Mouse (Mus musculus) midbrain, embryonic 11.5 days (tissue): Measurements from ENCODE around the gene Nodal. TPM values are rescaled to one million over a fixed set of nuclear protein-coding genes. Genes with fewer than 3 reads are reported as not detected.

Experiments
- ATAC-seq: fragments of 200-750 bp; cut with Nextera tagmentation; 2 replicates; pipeline ENCODE4 v1.8.0; 2017; ENCODE audit warnings: moderate TSS enrichment, moderate library complexity; ENCODE audit not compliant: low FRiP score
- DNase-seq: peaks from one replicate; pipeline ENCODE4 v3.0.0; 2015; ENCODE audit warnings: low spot score; ENCODE audit errors: missing footprints
- H3K27ac ChIP-seq: fragments of 300-500 bp; sonication (generic); 2 replicates; pipeline ENCODE4 v1.5.1; 2014; ENCODE audit warnings: low read depth, low read length
- H3K27me3 ChIP-seq: fragments of 300-500 bp; sonication (generic); 2 replicates; pipeline ENCODE4 v1.6.1; 2014; ENCODE audit warnings: mild to moderate bottlenecking, low read length, moderate library complexity, mixed read lengths; ENCODE audit not compliant: control insufficient read depth, insufficient read depth
- H3K36me3 ChIP-seq: fragments of 300-500 bp; sonication (generic); 2 replicates; pipeline ENCODE4 v1.6.1; 2014; ENCODE audit warnings: mild to moderate bottlenecking, low read length, moderate library complexity, mixed read lengths; ENCODE audit not compliant: control insufficient read depth, insufficient read depth
- H3K4me1 ChIP-seq: fragments of 300-500 bp; sonication (generic); 2 replicates; pipeline ENCODE4 v1.6.1; 2014; ENCODE audit warnings: low read length; ENCODE audit not compliant: control insufficient read depth, insufficient read depth
- H3K4me2 ChIP-seq: fragments of 300-500 bp; sonication (generic); 2 replicates; pipeline ENCODE4 v1.6.1; 2014; ENCODE audit warnings: mild to moderate bottlenecking, moderate library complexity
- H3K4me3 ChIP-seq: fragments of 300-500 bp; sonication (generic); 2 replicates; pipeline ENCODE4 v1.5.1; 2014; ENCODE audit warnings: low read depth, low read length
- H3K9ac ChIP-seq: fragments of 300-500 bp; sonication (generic); 2 replicates; pipeline ENCODE4 v1.6.1; 2014; ENCODE audit warnings: low read length
- H3K9me3 ChIP-seq: fragments of 300-500 bp; sonication (generic); 2 replicates; pipeline ENCODE4 v1.6.1; 2016; ENCODE audit warnings: low read length; ENCODE audit not compliant: control insufficient read depth
- WGBS: fragments of 180-500 bp; shearing (Covaris S2); extraction: QIAGEN DNeasy Blood & Tissue Kit; methylation state at CpG from one replicate; pipeline ENCODE4 v1.1.7; 2014; 5-methylcytosine and 5-hydroxymethylcytosine counted together
- polyA plus RNA-seq: library from polyadenylated mRNA; unstranded; fragments of >200 nt; fragmentation: Nextera tagmentation; extraction: Ambion mirVana; gene quantifications from 2 replicates; pipeline ENCODE4 v1.2.1, GENCODE M21; 2014

The Nodal gene
- polyA plus RNA-seq, 1 experiment from 2014 or later: not detected

- Histone ChIP-seq H3K27ac (no peak overlapping the region), H3K9ac (no peak overlapping the region), H3K36me3 (no peaks in the 10 kb centered on the region), H3K4me2 (no peak overlapping the region), H3K4me1 (peaks cover 14% of the 10 kb centered on the region; the same call in 1 of the 2 replicates), H3K27me3 (peaks cover 30% of the 10 kb centered on the region), H3K4me3 (no peak overlapping the region), H3K9me3 (no peaks in the 10 kb centered on the region)
- 79% methylated on average over 4 of the region's 4 CpGs for WGBS
- DNase-seq (no peak), ATAC-seq (no peak)
Observed at GRCm38 (mm10) chr10:61420011-61420410, 2.2 kb downstream of the Nodal start.

DNA sequence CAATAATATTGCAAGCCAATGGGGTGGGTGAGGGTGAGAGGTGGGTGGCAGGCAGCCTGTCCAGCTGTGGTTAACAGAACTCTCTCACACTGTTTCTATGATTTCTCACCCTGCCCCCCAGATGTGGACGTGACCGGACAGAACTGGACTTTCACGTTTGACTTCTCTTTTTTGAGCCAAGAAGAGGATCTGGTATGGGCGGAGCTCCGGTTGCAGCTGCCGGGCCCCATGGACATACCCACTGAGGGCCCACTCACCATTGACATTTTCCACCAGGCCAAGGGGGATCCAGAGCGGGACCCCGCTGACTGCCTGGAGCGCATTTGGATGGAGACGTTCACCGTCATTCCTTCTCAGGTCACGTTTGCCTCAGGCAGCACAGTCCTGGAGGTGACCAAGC lies 5.1 kb downstream of the Nodal start:
- H3K36me3 ChIP-seq: no peaks in the 10 kb centered on the region
- H3K4me1 ChIP-seq: peaks cover 14% of the 10 kb centered on the region; the same call in 1 of the 2 replicates
- H3K9ac ChIP-seq: no peak overlapping the region
- no peaks in the 10 kb centered on the region for H3K9me3 ChIP-seq
- no peak for ATAC-seq
- H3K27ac ChIP-seq: no peak overlapping the region
- DNase-seq: no peak
- H3K27me3 ChIP-seq: peaks cover 24% of the 10 kb centered on the region
- H3K4me2 ChIP-seq: no peak overlapping the region
- WGBS: 89% methylated on average over 12 of the region's 12 CpGs
- no peak overlapping the region for H3K4me3 ChIP-seq

DNA sequence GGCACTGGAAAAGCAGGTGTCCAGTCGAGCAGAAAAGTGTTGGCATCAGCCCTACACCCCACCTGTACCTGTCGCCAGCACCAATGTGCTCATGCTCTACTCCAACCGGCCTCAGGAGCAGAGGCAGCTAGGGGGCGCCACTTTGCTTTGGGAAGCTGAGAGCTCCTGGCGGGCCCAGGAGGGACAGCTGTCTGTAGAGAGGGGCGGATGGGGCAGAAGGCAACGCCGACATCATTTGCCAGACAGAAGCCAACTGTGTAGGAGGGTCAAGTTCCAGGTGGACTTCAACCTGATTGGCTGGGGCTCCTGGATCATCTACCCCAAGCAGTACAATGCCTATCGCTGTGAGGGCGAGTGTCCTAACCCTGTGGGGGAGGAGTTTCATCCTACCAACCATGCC lies 5.5 kb downstream of the Nodal start:
- Histone ChIP-seq H3K4me2 (no peak overlapping the region), H3K4me1 (peaks cover 11% of the 10 kb centered on the region; the same call in 1 of the 2 replicates), H3K9ac (no peak overlapping the region), H3K27ac (no peak overlapping the region), H3K9me3 (no peaks in the 10 kb centered on the region), H3K36me3 (no peaks in the 10 kb centered on the region), H3K4me3 (no peak overlapping the region), H3K27me3 (peaks cover 20% of the 10 kb centered on the region)
- ATAC-seq: no peak
- no peak for DNase-seq
- 40% methylated on average over 10 of the region's 10 CpGs for WGBS

DNA sequence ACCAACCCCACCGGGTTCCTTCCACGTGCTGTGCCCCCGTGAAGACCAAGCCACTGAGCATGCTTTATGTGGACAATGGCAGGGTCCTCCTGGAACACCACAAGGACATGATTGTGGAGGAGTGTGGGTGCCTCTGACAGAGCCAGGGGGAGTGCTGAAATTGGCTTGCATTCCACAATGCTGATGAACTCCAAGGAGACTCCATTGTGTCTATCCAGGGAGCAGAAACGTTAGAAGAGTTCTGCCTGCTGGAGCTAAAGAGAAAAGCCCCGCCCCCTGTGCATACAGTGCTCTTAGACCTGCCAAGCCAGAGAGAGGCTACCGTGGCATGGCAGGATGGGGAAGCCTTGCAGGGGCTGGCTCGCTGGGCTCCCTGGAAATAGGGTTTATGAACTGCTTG lies 6.7 kb downstream of the Nodal start:
- DNase-seq (no peak), ATAC-seq (peak; percentile 22; the same call in 1 of the 2 replicates)
- Histone ChIP-seq H3K27ac (no peak overlapping the region), H3K4me3 (no peak overlapping the region), H3K4me1 (peaks cover 5% of the 10 kb centered on the region; the same call in 1 of the 2 replicates), H3K4me2 (no peak overlapping the region), H3K9ac (no peak overlapping the region), H3K36me3 (no peaks in the 10 kb centered on the region; the same call in 1 of the 2 replicates), H3K27me3 (peaks cover 8% of the 10 kb centered on the region), H3K9me3 (no peaks in the 10 kb centered on the region)
- WGBS: 36% methylated on average over 7 of the region's 7 CpGs

GRCm38 (mm10) chr10:61425047-61425446 lies 7.3 kb downstream of the Nodal start:
- no peak overlapping the region for H3K4me2 ChIP-seq
- peaks cover 3% of the 10 kb centered on the region for H3K27me3 ChIP-seq
- H3K36me3 ChIP-seq: peaks cover 3% of the 10 kb centered on the region; the same call in 1 of the 2 replicates
- H3K27ac ChIP-seq: no peak overlapping the region
- ATAC-seq (no peak), DNase-seq (no peak)
- H3K9me3 ChIP-seq: no peaks in the 10 kb centered on the region
- 70% methylated on average over 2 of the region's 2 CpGs for WGBS
- no peak overlapping the region for H3K9ac ChIP-seq
- no peak overlapping the region for H3K4me3 ChIP-seq
- peaks cover 5% of the 10 kb centered on the region; the same call in 1 of the 2 replicates for H3K4me1 ChIP-seq

DNA sequence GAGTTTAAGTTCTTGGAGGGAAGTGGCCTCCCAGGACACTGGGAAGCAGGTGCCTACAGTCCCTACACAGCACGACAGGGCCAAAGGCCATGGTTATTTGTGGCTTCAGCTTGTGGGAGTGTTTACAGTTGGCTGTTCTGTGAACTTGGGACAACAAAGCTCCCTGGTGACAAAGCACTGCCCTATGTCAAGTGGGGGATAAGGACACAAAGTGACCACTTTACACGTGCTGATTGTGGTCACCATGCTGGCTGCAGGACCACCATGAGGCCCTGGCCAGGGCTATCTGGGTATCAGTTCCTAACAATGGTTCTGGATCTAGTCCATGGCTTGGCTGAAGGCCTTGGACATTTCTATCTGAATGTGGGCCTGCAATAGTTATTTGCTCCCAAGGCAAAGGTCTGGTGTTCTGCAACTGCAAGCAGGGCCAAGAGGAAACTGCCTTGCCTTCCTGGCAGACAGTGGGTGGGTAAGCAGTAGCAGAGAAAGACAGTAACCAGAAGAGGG lies 8.5 kb downstream of the Nodal start:
- H3K27me3 ChIP-seq: no peaks in the 10 kb centered on the region
- H3K9ac ChIP-seq: no peak overlapping the region
- H3K27ac ChIP-seq: no peak overlapping the region
- H3K9me3 ChIP-seq: no peaks in the 10 kb centered on the region
- ATAC-seq (no peak), DNase-seq (peak; percentile 68)
- no peak overlapping the region for H3K4me2 ChIP-seq
- H3K4me1 ChIP-seq: peaks cover 5% of the 10 kb centered on the region; the same call in 1 of the 2 replicates
- H3K36me3 ChIP-seq: peaks cover 8% of the 10 kb centered on the region; the same call in 1 of the 2 replicates
- H3K4me3 ChIP-seq: no peak overlapping the region
- 52% methylated on average over 2 of the region's 2 CpGs for WGBS

GRCm38 (mm10) chr10:61427951-61428350 lies 10.2 kb downstream of the Nodal start:
- 95% methylated on average over 6 of the region's 6 CpGs for WGBS
- Histone ChIP-seq H3K4me1 (peaks cover 5% of the 10 kb centered on the region; the same call in 1 of the 2 replicates), H3K9ac (no peak overlapping the region), H3K4me3 (no peak overlapping the region), H3K27ac (no peak overlapping the region), H3K36me3 (peaks cover 13% of the 10 kb centered on the region; the same call in 1 of the 2 replicates), H3K27me3 (no peaks in the 10 kb centered on the region), H3K4me2 (no peak overlapping the region), H3K9me3 (no peaks in the 10 kb centered on the region)
- ATAC-seq: no peak
- DNase-seq: no peak

- H3K4me2 ChIP-seq: no peak overlapping the region
- no peak overlapping the region for H3K9ac ChIP-seq
- H3K4me3 ChIP-seq: no peak overlapping the region
- 73% methylated on average over 4 of the region's 4 CpGs for WGBS
- H3K36me3 ChIP-seq: peaks cover 17% of the 10 kb centered on the region; the same call in 1 of the 2 replicates
- H3K9me3 ChIP-seq: no peaks in the 10 kb centered on the region
- no peak overlapping the region for H3K27ac ChIP-seq
- H3K27me3 ChIP-seq: no peaks in the 10 kb centered on the region
- ATAC-seq (no peak), DNase-seq (no peak)
- peaks cover 5% of the 10 kb centered on the region; the same call in 1 of the 2 replicates for H3K4me1 ChIP-seq
Observed at GRCm38 (mm10) chr10:61428416-61428815, 10.6 kb downstream of the Nodal start.

DNA sequence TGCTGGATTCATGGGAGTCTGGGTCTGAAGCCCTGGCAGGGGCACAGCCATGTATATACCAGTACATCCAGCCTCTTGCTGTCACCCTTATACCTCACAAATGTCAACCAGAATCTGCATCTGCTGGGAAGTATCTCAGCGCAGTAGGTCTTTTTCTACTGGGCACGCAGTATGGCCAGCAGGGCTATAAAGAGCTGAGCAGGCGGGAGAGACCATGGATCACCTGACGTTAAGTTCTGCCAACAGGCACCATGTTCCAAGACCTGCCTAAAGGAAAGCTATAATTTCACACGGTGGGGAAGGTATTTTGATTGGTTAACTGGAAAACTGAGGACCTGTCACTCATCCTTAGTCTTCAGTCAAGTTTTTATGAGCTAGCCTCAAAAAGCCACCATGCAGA lies 11.3 kb downstream of the Nodal start:
- H3K4me3 ChIP-seq: no peak overlapping the region
- 92% methylated on average over 5 of the region's 5 CpGs for WGBS
- no peak for ATAC-seq
- no peak overlapping the region for H3K9ac ChIP-seq
- no peak for DNase-seq
- H3K27ac ChIP-seq: no peak overlapping the region
- peaks cover 22% of the 10 kb centered on the region; the same call in 1 of the 2 replicates for H3K36me3 ChIP-seq
- peaks cover 5% of the 10 kb centered on the region; the same call in 1 of the 2 replicates for H3K4me1 ChIP-seq
- H3K4me2 ChIP-seq: no peak overlapping the region
- no peaks in the 10 kb centered on the region for H3K9me3 ChIP-seq
- no peaks in the 10 kb centered on the region for H3K27me3 ChIP-seq
